Mouse (Mus musculus) CH12.LX (cell line): ENCODE measurements around the gene Trappc5. TPM values are rescaled to one million over a fixed set of nuclear protein-coding genes. Genes with fewer than 3 reads are reported as not detected.

Experiments
- DNase-seq: peaks from one replicate; pipeline ENCODE4 v3.0.0-alpha.2; 2013; ENCODE audit errors: extremely low read depth
- H3K27ac ChIP-seq: 2 replicates; pipeline ENCODE4 v1.5.1; 2012; ENCODE audit warnings: low read depth, mild to moderate bottlenecking, control low read depth, moderate library complexity; ENCODE audit not compliant: insufficient read depth
- H3K27me3 ChIP-seq: replicated peaks from 2 replicates; pipeline ENCODE3; 2012; ENCODE audit warnings: inconsistent platforms
- H3K36me3 ChIP-seq, 2 experiments: replicated peaks in 1 of 2; 2 replicates each; pipeline versions ENCODE3 to v1.6.1; 2012; ENCODE audit warnings: inconsistent platforms in 1 of 2, low read length in 1 of 2, mild to moderate bottlenecking in 1 of 2, mixed read lengths in 1 of 2, moderate library complexity in 1 of 2; ENCODE audit not compliant: control insufficient read depth in 1 of 2, insufficient read depth in 1 of 2
- H3K4me1 ChIP-seq, 2 experiments: 2 replicates each; pipeline ENCODE4 v1.6.1; 2012; ENCODE audit warnings: inconsistent platforms in 1 of 2, moderate library complexity in 1 of 2; ENCODE audit not compliant: insufficient read depth in 2 of 2, control insufficient read depth in 1 of 2
- H3K4me2 ChIP-seq: 2 replicates; pipeline ENCODE4 v1.6.1; 2012; ENCODE audit warnings: low read depth, mild to moderate bottlenecking, control low read depth; ENCODE audit not compliant: poor library complexity, insufficient read depth, severe bottlenecking
- H3K4me3 ChIP-seq, 3 experiments: fragments of 150-350 bp in 1 of 3; sonication (generic) in 1 of 3; replicated peaks in 1 of 3; 2 replicates each; pipeline versions ENCODE3 to v1.5.1; 2011 to 2012; ENCODE audit warnings: low read depth in 2 of 3, low read length in 2 of 3, mild to moderate bottlenecking in 2 of 3, moderate library complexity in 2 of 3, control low read depth in 1 of 3, improper control_type of control experiment in 1 of 3, inconsistent platforms in 1 of 3, mixed read lengths in 1 of 3; ENCODE audit not compliant: poor library complexity in 1 of 3
- H3K79me2 ChIP-seq: replicated peaks from 2 replicates; pipeline ENCODE4 v1.6.1; 2012; ENCODE audit warnings: mild to moderate bottlenecking, moderate library complexity; ENCODE audit not compliant: control insufficient read depth, poor library complexity, insufficient read depth, severe bottlenecking; ENCODE audit errors: extremely low read depth
- H3K9ac ChIP-seq: 2 replicates; pipeline ENCODE4 v1.6.1; 2012; ENCODE audit warnings: low read depth, mild to moderate bottlenecking, control low read depth, moderate library complexity; ENCODE audit not compliant: insufficient read depth
- H3K9me3 ChIP-seq: replicated peaks from 2 replicates; pipeline ENCODE3; 2012; ENCODE audit warnings: low read length, inconsistent platforms, mixed read lengths
- BHLHE40 ChIP-seq: IDR thresholded peaks from 2 replicates; pipeline ENCODE4 v1.6.1; 2011; ENCODE audit warnings: mild to moderate bottlenecking, low read depth, low read length, improper control_type of control experiment
- CHD1 ChIP-seq: IDR thresholded peaks from 2 replicates; pipeline ENCODE4 v1.6.1; 2012; ENCODE audit warnings: low read depth, low read length, improper control_type of control experiment, inconsistent platforms
- CTCF ChIP-seq, 2 experiments: IDR thresholded peaks in 1 of 2; conservative IDR thresholded peaks in 1 of 2; 2 replicates each; pipeline ENCODE4 v1.5.1; 2011 to 2012; ENCODE audit warnings: low read depth in 2 of 2, low read length in 2 of 2, improper control_type of control experiment in 1 of 2, inconsistent platforms in 1 of 2, mild to moderate bottlenecking in 1 of 2, moderate library complexity in 1 of 2
- E2F4 ChIP-seq: IDR thresholded peaks from 2 replicates; pipeline ENCODE4 v1.6.1; 2011; ENCODE audit warnings: low read depth, low read length, improper control_type of control experiment; ENCODE audit not compliant: insufficient replicate concordance
- ELF1 ChIP-seq: IDR thresholded peaks from 2 replicates; pipeline ENCODE4 v1.6.1; 2014; ENCODE audit warnings: low read depth, mild to moderate bottlenecking, inconsistent platforms, low read length, improper control_type of control experiment
- EP300 ChIP-seq: IDR thresholded peaks from 2 replicates; pipeline ENCODE4 v1.6.1; 2011; ENCODE audit warnings: low read length, improper control_type of control experiment
- ETS1 ChIP-seq: conservative IDR thresholded peaks from 2 replicates; pipeline ENCODE4 v1.6.1; 2012; ENCODE audit warnings: low read depth, mild to moderate bottlenecking, inconsistent platforms, low read length, improper control_type of control experiment, moderate library complexity
- HCFC1 ChIP-seq: IDR thresholded peaks from 2 replicates; pipeline ENCODE4 v1.6.1; 2012; ENCODE audit warnings: low read depth, mild to moderate bottlenecking, inconsistent platforms, low read length, improper control_type of control experiment
- IRF4 ChIP-seq: IDR thresholded peaks from 2 replicates; pipeline ENCODE4 v1.6.1; 2014; ENCODE audit warnings: low read depth, mild to moderate bottlenecking, inconsistent platforms, low read length, improper control_type of control experiment
- JUN ChIP-seq: IDR thresholded peaks from 2 replicates; pipeline ENCODE4 v1.6.1; 2011; ENCODE audit warnings: low read depth, mild to moderate bottlenecking, low read length, improper control_type of control experiment, moderate library complexity; ENCODE audit not compliant: insufficient read depth
- JUND ChIP-seq: conservative IDR thresholded peaks from 2 replicates; pipeline ENCODE4 v1.6.1; 2011; ENCODE audit warnings: low read depth, low read length, improper control_type of control experiment
- KAT2A ChIP-seq: IDR thresholded peaks from 2 replicates; pipeline ENCODE4 v1.6.1; 2012; ENCODE audit warnings: low read length, improper control_type of control experiment, inconsistent platforms; ENCODE audit not compliant: insufficient replicate concordance
- MAZ ChIP-seq: IDR thresholded peaks from 2 replicates; pipeline ENCODE4 v1.6.1; 2012; ENCODE audit warnings: low read depth, mild to moderate bottlenecking, inconsistent platforms, low read length, improper control_type of control experiment, moderate library complexity
- MXI1 ChIP-seq: IDR thresholded peaks from 2 replicates; pipeline ENCODE4 v1.6.1; 2011; ENCODE audit warnings: mild to moderate bottlenecking, low read depth, low read length, improper control_type of control experiment
- MYC ChIP-seq: IDR thresholded peaks from 2 replicates; pipeline ENCODE4 v1.6.1; 2011; ENCODE audit warnings: low read depth, mild to moderate bottlenecking, improper control_type of control experiment, low read length
- NELFE ChIP-seq: IDR thresholded peaks from 2 replicates; pipeline ENCODE4 v1.6.1; 2011; ENCODE audit warnings: low read depth, low read length, improper control_type of control experiment
- POLR2A ChIP-seq: IDR thresholded peaks from 2 replicates; pipeline ENCODE4 v1.6.1; 2011; ENCODE audit warnings: low read depth, mild to moderate bottlenecking, improper control_type of control experiment, low read length
- RCOR1 ChIP-seq: conservative IDR thresholded peaks from 2 replicates; pipeline ENCODE4 v1.6.1; 2012; ENCODE audit warnings: low read depth, mild to moderate bottlenecking, inconsistent platforms, low read length, improper control_type of control experiment
- SMC3 ChIP-seq: IDR thresholded peaks from 2 replicates; pipeline ENCODE4 v1.6.1; 2011; ENCODE audit warnings: low read depth, low read length, improper control_type of control experiment
- USF2 ChIP-seq: conservative IDR thresholded peaks from 2 replicates; pipeline ENCODE4 v1.6.1; 2011; ENCODE audit warnings: low read depth, low read length, improper control_type of control experiment
- ZMIZ1 ChIP-seq: IDR thresholded peaks from 2 replicates; pipeline ENCODE4 v1.6.1; 2012; ENCODE audit warnings: low read depth, mild to moderate bottlenecking, inconsistent platforms, low read length, improper control_type of control experiment
- dilution Hi-C: fragments of 300-500 bp; cut with MboI; formaldehyde crosslinking; loops from 2 replicates; pipeline ENCODE4 v1.14.3; 2020; ENCODE audit warnings: low sequenced_read_pairs; ENCODE audit not compliant: extremely low pct_unique_long_range_greater_than_20kb, extremely low pct_ligation_motif_present
- in situ Hi-C: fragments of 300-500 bp; cut with MboI; formaldehyde crosslinking; loops from 3 replicates; pipeline ENCODE4 v1.14.3; 2019; ENCODE audit warnings: low sequenced_read_pairs, low pct_ligation_motif_present, low pct_unique_long_range_greater_than_20kb, mixed read lengths
- polyA plus RNA-seq: library from polyadenylated mRNA; unstranded; fragments of >175 nt; gene quantifications from 2 replicates; pipeline ENCODE4 v1.2.1, GENCODE M21; 2012; ENCODE audit warnings: low read depth; ENCODE audit not compliant: insufficient read length
- total RNA-seq, 2 experiments: library from RNA; depleted of rRNA; stranded (reverse); fragments of 300-350 nt in 1 of 2; fragments of >200 nt in 1 of 2; gene quantifications; 2 replicates each; pipeline ENCODE4 v1.2.3; 2012 to 2014

Trappc5 gene
- total and polyA plus RNA-seq, 3 experiments, result 21.5 to 27.4 (median 22.4) TPM

GRCm38 (mm10) chr8:3679236-3679635 is 3.1 kb downstream of the Trappc5 start:
- no peak for DNase-seq
- Histone ChIP-seq H3K4me2 (no peak overlapping the region), H3K9me3 (no peaks in the 10 kb centered on the region), H3K9ac (no peak overlapping the region), H3K4me3 (no peak overlapping the region), H3K27me3 (peaks cover 8% of the 10 kb centered on the region), H3K4me1 (peaks cover 2 to 49% of the 10 kb centered on the region in 2 experiments; a peak in 2 of 4 replicates), H3K79me2 (peaks cover 21% of the 10 kb centered on the region; the same call in 1 of the 2 replicates), H3K36me3 (peaks cover 21 to 58% of the 10 kb centered on the region in 2 experiments), H3K27ac (no peak overlapping the region)
- dilution Hi-C loops, result no loop called here
- TF ChIP-seq KAT2A (no peak), CTCF (conservative IDR thresholded peaks at IDR 0.05 in 1 of 2, IDR thresholded peaks at IDR 0.05 in 1 of 2; ENCODE audit: low read depth in 2 of 2, low read length in 2 of 2) (no peak), ZMIZ1 (no peak), USF2 (no peak), NELFE (no peak), CHD1 (no peak), EP300 (no peak), MXI1 (no peak), SMC3 (no peak), E2F4 (no peak), ELF1 (no peak), JUN (no peak), POLR2A (no peak), MAZ (no peak), JUND (no peak), HCFC1 (no peak), ETS1 (no peak), RCOR1 (no peak), MYC (no peak), BHLHE40 (no peak)
- in situ Hi-C loops, result loop anchor here (10.0 kb wide), 2 partner anchors 214 to 324 kb away; partner anchors contain the start of genes A430078G23Rik and Pex11g

DNA sequence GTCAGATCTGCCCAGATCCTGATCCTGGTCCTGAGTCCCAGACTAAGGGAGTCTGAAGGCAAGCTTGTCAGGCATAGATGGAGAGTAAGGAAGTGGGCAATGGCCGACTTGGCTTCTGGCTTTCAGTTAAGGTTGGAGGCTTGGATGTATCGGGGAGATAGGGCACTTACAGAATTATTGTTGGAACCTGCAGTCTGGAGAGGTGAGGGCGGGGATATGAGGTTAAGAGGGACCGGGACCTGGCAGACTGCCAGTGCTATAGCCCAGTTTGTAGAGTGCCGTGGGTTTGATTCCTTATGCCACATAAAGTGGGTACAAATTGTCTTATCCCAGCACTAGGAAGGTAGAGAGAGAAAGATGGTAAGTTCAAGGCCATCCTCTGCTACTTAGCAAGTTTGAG is 3.6 kb downstream of the Trappc5 start:
- H3K27me3 ChIP-seq, result peaks cover 5% of the 10 kb centered on the region
- dilution Hi-C loops, result no loop called here
- no peak for TF ChIP-seq IRF4
- no peak overlapping the region for H3K27ac ChIP-seq
- H3K4me1 ChIP-seq, result peaks cover 5 to 53% of the 10 kb centered on the region in 2 experiments
- H3K79me2 ChIP-seq, result peaks cover 21% of the 10 kb centered on the region; the same call in 1 of the 2 replicates
- in situ Hi-C loops, result loop anchor here (10.0 kb wide), 2 partner anchors 215 to 325 kb away; partner anchors contain the start of genes A430078G23Rik and Pex11g
- H3K4me2 ChIP-seq, result no peak overlapping the region
- no peaks in the 10 kb centered on the region for H3K9me3 ChIP-seq
- no peak overlapping the region for H3K9ac ChIP-seq
- H3K4me3 ChIP-seq, result no peak overlapping the region
- H3K36me3 ChIP-seq, result peaks cover 21 to 60% of the 10 kb centered on the region in 2 experiments
- DNase-seq, result no peak
